Mouse (Mus musculus) cerebellum, adult 2 months (tissue): ENCODE results near the gene Tnip2. TPM values are rescaled to one million over a fixed set of nuclear protein-coding genes. Genes with fewer than 3 reads are reported as not detected.

Experiments used
- DNase-seq, 2 experiments: peaks; one replicate each; pipeline ENCODE4 v3.0.0; 2021
- H3K27ac ChIP-seq: fragments of 200-500 bp; 2 replicates; pipeline ENCODE4 v1.5.1; 2012; ENCODE audit warnings: low read length, control low read depth, inconsistent platforms; ENCODE audit not compliant: insufficient read depth
- H3K27me3 ChIP-seq: fragments of 200-500 bp; 2 replicates; pipeline ENCODE4 v1.6.1; 2012; ENCODE audit warnings: inconsistent platforms, mild to moderate bottlenecking, low read length, moderate library complexity; ENCODE audit not compliant: control insufficient read depth, insufficient read depth
- H3K4me1 ChIP-seq: fragments of 200-500 bp; 2 replicates; pipeline ENCODE4 v1.6.1; 2011; ENCODE audit warnings: low read length; ENCODE audit not compliant: control insufficient read depth, insufficient read depth
- H3K4me3 ChIP-seq: fragments of 200-500 bp; replicated peaks from 2 replicates; pipeline ENCODE3; 2011; ENCODE audit warnings: mild to moderate bottlenecking, low read depth, low read length, control low read depth; ENCODE audit not compliant: insufficient read depth
- CTCF ChIP-seq: fragments of 200-500 bp; IDR thresholded peaks from 2 replicates; pipeline ENCODE4 v1.5.1; 2011; ENCODE audit warnings: low read depth, mild to moderate bottlenecking, control low read depth, low read length, moderate library complexity, borderline replicate concordance; ENCODE audit not compliant: insufficient read depth
- POLR2A ChIP-seq: fragments of 200-500 bp; IDR thresholded peaks from 2 replicates; pipeline ENCODE4 v1.6.1; 2011; ENCODE audit warnings: low read length, control low read depth, borderline replicate concordance; ENCODE audit not compliant: insufficient read depth
- whole genome bisulfite sequencing: fragments of 180-500 bp; shearing (Covaris S2); methylation state at CpG from one replicate; pipeline ENCODE4 v1.1.7; 2018; 5-methylcytosine and 5-hydroxymethylcytosine counted together
- polyA plus RNA-seq: library from polyadenylated mRNA; depleted of rRNA; stranded (reverse); fragments of >200 nt; gene quantifications from 2 replicates; pipeline ENCODE4 v1.2.3, GENCODE M21; 2012

The Tnip2 gene
- polyA plus RNA-seq, 1 experiment: 10.0 TPM

GRCm38 (mm10) chr5:34539121-34539520 is 25.3 kb upstream of the Tnip2 start:
- Histone ChIP-seq H3K4me1 (0 out of 2 replicates have a peak, but pooled peaks cover 4% of the 10 kb centered on the region), H3K27me3 (no peaks in the 10 kb centered on the region), H3K4me3 (no peak overlapping the region), H3K27ac (no peak overlapping the region)
- no peak for DNase-seq
- 93% methylated on average over 2 of the region's 2 CpGs for WGBS
- TF ChIP-seq POLR2A (no peak), CTCF (no peak)

DNA sequence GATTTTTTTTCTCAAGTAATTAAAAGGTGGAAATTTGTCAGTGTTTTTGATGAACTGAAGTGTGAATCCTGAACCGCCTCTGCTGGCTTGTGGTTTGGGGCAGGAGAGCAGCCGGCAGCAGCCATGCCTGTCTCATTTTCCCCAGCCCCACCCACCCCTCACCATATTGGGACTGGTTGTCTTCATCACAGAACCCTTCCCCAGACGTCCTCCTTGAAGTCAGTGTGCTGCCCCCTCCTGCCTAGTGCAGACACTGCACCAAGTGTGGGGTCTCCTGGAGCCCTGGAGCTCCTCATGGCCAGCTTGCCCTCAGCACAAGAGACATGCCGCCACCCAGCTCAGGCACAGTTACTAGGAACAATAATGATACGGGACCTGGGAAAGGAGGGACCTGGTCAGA is 24.7 kb upstream of the Tnip2 start:
- no peak for DNase-seq
- TF ChIP-seq CTCF: no peak
- no peak for TF ChIP-seq POLR2A
- no peaks in the 10 kb centered on the region for H3K27me3 ChIP-seq
- H3K4me1 ChIP-seq: 0 out of 2 replicates have a peak, but pooled peaks cover 4% of the 10 kb centered on the region
- H3K4me3 ChIP-seq: no peak overlapping the region
- WGBS: 37% methylated on average over 5 of the region's 5 CpGs
- H3K27ac ChIP-seq: no peak overlapping the region

DNA sequence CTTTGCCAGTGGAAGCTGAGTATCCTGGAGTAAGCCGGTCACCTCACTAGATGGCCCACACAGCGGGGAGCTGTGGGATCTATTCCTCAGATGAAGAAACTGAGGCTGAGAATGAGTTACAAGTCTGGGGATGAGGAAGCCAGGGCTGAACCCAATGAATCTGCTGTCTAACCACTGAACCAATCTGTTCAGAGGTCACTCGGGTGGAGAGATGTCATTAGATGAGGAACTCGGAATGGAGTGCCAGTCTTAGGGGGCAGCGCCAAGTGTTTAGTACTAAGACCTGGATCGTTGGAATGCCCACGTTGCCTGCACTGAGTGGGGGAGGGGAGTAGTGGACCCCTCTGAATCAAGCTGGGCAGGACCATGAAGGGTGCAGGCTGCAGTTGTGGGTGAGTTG is 24.3 kb upstream of the Tnip2 start:
- 0 out of 2 replicates have a peak, but pooled peaks cover 4% of the 10 kb centered on the region for H3K4me1 ChIP-seq
- no peak for TF ChIP-seq POLR2A
- no peak for TF ChIP-seq CTCF
- no peak overlapping the region for H3K4me3 ChIP-seq
- no peaks in the 10 kb centered on the region for H3K27me3 ChIP-seq
- no peak for DNase-seq
- no peak overlapping the region for H3K27ac ChIP-seq
- 66% methylated on average over 7 of the region's 7 CpGs for WGBS

DNA sequence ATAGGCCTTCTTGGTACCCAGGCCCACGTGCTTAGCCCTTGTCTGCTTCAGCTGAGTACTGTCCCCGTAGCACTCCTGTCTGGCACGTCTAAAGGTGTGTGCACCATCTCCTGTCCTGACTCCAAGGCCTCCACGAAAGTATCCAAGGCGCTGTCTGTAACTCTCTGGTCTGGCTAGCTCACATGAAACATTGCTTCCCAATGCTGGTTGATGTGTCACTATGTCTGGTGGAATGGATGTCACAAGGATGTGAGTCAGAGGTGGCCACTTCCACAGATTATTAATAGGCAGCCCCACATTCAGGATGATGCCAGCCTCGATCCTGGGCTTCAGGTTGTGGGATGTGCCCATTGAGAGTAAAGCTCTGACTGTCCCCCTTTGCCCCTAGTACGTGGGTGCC is 22.0 kb upstream of the Tnip2 start:
- WGBS: 90% methylated on average over 7 of the region's 7 CpGs
- Histone ChIP-seq H3K27ac (no peak overlapping the region), H3K4me1 (0 out of 2 replicates have a peak, but pooled peaks cover 4% of the 10 kb centered on the region), H3K4me3 (no peak overlapping the region), H3K27me3 (no peaks in the 10 kb centered on the region)
- no peak for DNase-seq
- no peak for TF ChIP-seq CTCF
- TF ChIP-seq POLR2A: no peak

DNA sequence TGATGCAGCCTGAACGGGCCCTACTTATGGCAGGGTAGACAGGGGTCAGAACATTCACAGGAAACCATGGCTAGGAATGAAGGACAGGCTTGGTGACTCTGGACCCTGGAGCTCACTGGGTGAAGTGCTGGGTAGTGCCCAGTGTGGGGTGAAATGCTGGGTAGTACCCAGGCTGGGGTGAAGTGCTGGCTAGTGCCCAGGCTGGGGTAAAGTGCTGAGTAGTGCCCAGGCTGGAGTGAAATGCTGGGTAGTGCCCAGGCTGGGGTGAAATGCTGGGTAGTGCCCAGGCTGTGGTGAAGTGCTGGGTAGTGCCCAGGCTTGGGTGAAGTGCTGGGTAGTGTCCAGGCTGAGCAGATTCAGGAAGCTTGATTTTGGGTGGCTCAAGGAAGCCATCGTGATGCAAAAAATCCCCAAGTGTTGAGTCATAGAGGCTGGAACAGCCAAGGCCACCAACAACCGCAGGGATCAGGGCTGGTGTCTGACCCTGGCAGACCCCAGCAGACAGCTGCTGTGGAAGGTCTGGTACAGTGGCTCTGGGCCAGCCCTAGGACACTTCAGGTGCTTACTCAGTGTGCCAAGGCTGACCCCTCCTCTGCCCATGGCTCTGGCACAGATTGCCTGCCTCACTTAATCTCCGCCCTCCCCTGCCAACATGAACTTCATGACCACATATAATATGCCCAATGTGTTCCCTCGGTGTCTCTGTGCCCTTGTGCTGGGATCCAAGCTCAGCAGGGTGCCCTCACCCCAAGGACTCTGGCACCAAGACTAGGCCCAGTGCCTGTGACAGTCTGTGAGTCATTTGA is 21.2 kb upstream of the Tnip2 start:
- DNase-seq: no peak
- Histone ChIP-seq H3K27me3 (no peaks in the 10 kb centered on the region), H3K27ac (no peak overlapping the region), H3K4me3 (no peak overlapping the region), H3K4me1 (0 out of 2 replicates have a peak, but pooled peaks cover 4% of the 10 kb centered on the region)
- TF ChIP-seq POLR2A (no peak), CTCF (no peak)
- WGBS: 39% methylated on average over 5 of the region's 5 CpGs

DNA sequence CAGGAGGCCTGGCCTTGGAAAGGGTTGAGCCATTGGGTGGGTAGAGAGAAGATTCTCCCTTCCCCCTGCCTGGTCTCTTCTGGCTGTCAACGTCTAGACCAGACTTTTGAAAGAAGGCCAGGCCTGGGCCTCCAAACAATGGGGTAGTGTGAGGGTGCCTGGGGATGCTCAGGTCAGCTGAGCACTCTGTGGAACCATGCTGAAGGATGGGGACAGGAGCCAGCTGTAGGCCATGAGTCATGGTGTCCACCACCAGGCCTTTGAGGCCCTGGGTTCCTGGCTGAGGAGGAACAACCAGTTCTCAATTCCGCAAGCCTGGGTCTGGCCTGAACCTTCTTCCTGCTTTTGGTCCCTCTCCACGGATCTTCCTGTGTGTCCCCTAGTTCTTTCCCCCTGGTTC is 20.0 kb upstream of the Tnip2 start:
- peak in 1 of 2 experiments; percentile 29 for DNase-seq
- H3K4me1 ChIP-seq: 0 out of 2 replicates have a peak, but pooled peaks cover 4% of the 10 kb centered on the region
- TF ChIP-seq CTCF (no peak), POLR2A (no peak)

DNA sequence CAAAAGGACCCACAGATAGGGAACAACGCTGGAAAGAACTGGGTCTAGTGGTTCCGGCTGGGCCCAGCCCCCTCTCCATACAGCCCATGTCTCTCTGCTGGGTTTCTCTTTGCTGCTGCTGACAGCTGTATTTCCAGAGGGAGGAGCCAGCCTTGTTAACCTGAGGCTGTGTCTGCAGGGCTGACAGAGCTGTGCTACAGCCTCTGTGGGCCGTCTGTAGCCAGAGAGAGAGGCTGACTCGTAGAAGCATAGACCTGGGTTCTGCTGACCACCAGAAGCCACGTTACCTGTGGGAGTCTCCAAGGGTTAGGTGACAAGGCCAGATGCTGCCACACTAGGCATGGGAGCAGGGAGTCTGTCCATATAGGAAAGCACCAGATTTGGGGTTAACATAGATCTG is 19.3 kb upstream of the Tnip2 start:
- Histone ChIP-seq H3K27me3 (no peaks in the 10 kb centered on the region), H3K4me3 (no peak overlapping the region), H3K27ac (no peak overlapping the region), H3K4me1 (0 out of 2 replicates have a peak, but pooled peaks cover 4% of the 10 kb centered on the region)
- 82% methylated on average over 5 of the region's 5 CpGs for WGBS
- DNase-seq: no peak
- TF ChIP-seq POLR2A: no peak
- no peak for TF ChIP-seq CTCF

More for the DNA sequence above, 20.0 kb upstream of the Tnip2 start:
- no peaks in the 10 kb centered on the region for H3K27me3 ChIP-seq
- no peak overlapping the region for H3K27ac ChIP-seq
- H3K4me3 ChIP-seq: no peak overlapping the region
- 63% methylated on average over 3 of the region's 3 CpGs for WGBS

DNA sequence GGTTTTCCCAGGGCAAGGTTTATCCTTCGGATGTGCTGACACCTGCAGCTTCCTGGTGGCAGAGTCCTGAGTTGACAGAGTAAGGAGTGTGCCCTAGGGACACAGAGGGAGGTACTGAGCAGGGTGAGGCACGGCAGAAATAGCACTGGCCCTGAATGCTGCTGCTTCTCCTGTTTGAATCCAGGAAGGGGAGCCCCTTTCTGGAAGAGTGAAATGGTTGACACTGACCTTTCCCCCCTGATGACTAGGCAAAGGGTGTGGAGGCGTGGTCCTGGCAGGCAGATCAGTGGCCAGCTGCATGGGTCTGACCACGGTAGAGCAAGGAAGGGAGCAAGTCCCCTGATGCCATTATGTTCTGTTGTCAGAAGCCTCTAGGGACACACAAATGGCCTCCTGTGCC is 16.9 kb upstream of the Tnip2 start:
- WGBS: 41% methylated on average over 4 of the region's 4 CpGs

More for the DNA sequence above, 16.9 kb upstream of the Tnip2 start:
- no peaks in the 10 kb centered on the region for H3K27me3 ChIP-seq
- no peak overlapping the region for H3K27ac ChIP-seq
- no peak for TF ChIP-seq POLR2A
- no peak for TF ChIP-seq CTCF
- DNase-seq: no peak
- H3K4me1 ChIP-seq: 0 out of 2 replicates have a peak, but pooled peaks cover 4% of the 10 kb centered on the region
- H3K4me3 ChIP-seq: no peak overlapping the region
